Mouse (Mus musculus) cerebellum, adult 2 months (tissue): ENCODE results near the gene Pomt1.

Experiments used
- CTCF ChIP-seq: fragments of 200-500 bp; IDR thresholded peaks from 2 replicates; pipeline ENCODE4 v1.5.1; 2011; ENCODE audit warnings: low read depth, mild to moderate bottlenecking, control low read depth, low read length, moderate library complexity, borderline replicate concordance; ENCODE audit not compliant: insufficient read depth
- POLR2A ChIP-seq: fragments of 200-500 bp; IDR thresholded peaks from 2 replicates; pipeline ENCODE4 v1.6.1; 2011; ENCODE audit warnings: low read length, control low read depth, borderline replicate concordance; ENCODE audit not compliant: insufficient read depth

DNA sequence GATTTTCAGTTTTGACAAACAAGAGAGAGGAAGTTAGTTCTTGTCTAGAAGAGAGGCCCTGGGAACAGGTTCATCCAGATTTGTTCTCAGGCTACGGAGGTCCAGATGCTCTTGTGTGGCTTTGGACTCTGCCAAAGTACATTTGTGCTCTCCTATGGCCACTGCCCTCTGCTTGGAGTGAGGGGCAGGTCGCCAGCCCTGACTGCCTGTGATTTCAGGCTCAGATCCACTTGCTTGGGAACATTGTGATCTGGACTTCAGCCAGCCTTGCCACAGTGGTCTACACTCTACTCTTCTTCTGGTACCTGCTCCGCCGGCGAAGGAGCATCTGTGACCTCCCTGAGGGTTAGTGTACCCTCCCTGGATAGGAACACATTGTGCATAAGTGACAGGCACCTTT is 16.3 kb downstream of the Pomt1 start:
- TF ChIP-seq CTCF (no peak), POLR2A (no peak)
